Mouse (Mus musculus) megakaryocyte-erythroid progenitor cell, adult 5-6 weeks (primary cell): ENCODE measurements around the gene Kat6b. TPM values are rescaled to one million over a fixed set of nuclear protein-coding genes. Genes with fewer than 3 reads are reported as not detected.
"Not testable (repeated sequence)": the region's sequence is repeated elsewhere in the genome, so short reads cannot be mapped to it uniquely, and the experiment has no call there.

Source experiments
- ATAC-seq: replicated peaks from 2 replicates; pipeline ENCODE4 v1.8.0; 2016; ENCODE audit warnings: mild to moderate bottlenecking, inconsistent platforms; ENCODE audit not compliant: severe bottlenecking, poor library complexity, low FRiP score, low TSS enrichment
- total RNA-seq, 2 experiments: library from RNA; stranded (forward) in 1 of 2; stranded (reverse) in 1 of 2; fragments of 200-1000, 215-1000 nt in 1 of 2; fragments of >200 nt in 1 of 2; fragmentation: Nextera tagmentation in 1 of 2; gene quantifications; 2 replicates each; pipeline ENCODE4 v1.2.3; 2014 to 2017

Gene Kat6b
- total RNA-seq, 2 experiments from 2014 or later: 9.1 to 17.5 TPM

GRCm38 (mm10) chr14:21479566-21479965 lies 1.7 kb upstream of the Kat6b start:
- no peak for ATAC-seq

- no peak for ATAC-seq
Observed at GRCm38 (mm10) chr14:21480191-21480590, 1.0 kb upstream of the Kat6b start.

GRCm38 (mm10) chr14:21484199-21484598 lies 3.0 kb downstream of the Kat6b start:
- no peak for ATAC-seq

GRCm38 (mm10) chr14:21484693-21485092 lies 3.5 kb downstream of the Kat6b start:
- ATAC-seq: no peak

- no peak for ATAC-seq
Observed at GRCm38 (mm10) chr14:21485961-21486520, 4.8 kb downstream of the Kat6b start.

- ATAC-seq: not testable (repeated sequence)
Observed at GRCm38 (mm10) chr14:21487135-21487534, 5.9 kb downstream of the Kat6b start.

GRCm38 (mm10) chr14:21488426-21489115 lies 7.3 kb downstream of the Kat6b start:
- not testable (repeated sequence) for ATAC-seq

- no peak for ATAC-seq
Observed at GRCm38 (mm10) chr14:21489116-21489485, 7.9 kb downstream of the Kat6b start.

- ATAC-seq: no peak
Observed at GRCm38 (mm10) chr14:21490141-21490540, 8.9 kb downstream of the Kat6b start.

GRCm38 (mm10) chr14:21498361-21498996 lies 17.2 kb downstream of the Kat6b start:
- ATAC-seq: no peak

GRCm38 (mm10) chr14:21499011-21499581 lies 17.9 kb downstream of the Kat6b start:
- no peak for ATAC-seq

- ATAC-seq: no peak
Observed at GRCm38 (mm10) chr14:21499631-21500153, 18.5 kb downstream of the Kat6b start.

GRCm38 (mm10) chr14:21500154-21501047 lies 19.2 kb downstream of the Kat6b start:
- peak; percentile 94 for ATAC-seq

- peak; percentile 51 for ATAC-seq
Observed at GRCm38 (mm10) chr14:21501048-21501657, 19.9 kb downstream of the Kat6b start.

GRCm38 (mm10) chr14:21505036-21505435 lies 23.8 kb downstream of the Kat6b start:
- no peak for ATAC-seq

GRCm38 (mm10) chr14:21507046-21507445 lies 25.8 kb downstream of the Kat6b start:
- no peak for ATAC-seq

- ATAC-seq: no peak
Observed at GRCm38 (mm10) chr14:21509111-21509905, 28.1 kb downstream of the Kat6b start.

GRCm38 (mm10) chr14:21511438-21511837 lies 30.2 kb downstream of the Kat6b start:
- no peak for ATAC-seq
